Mouse (Mus musculus): ENCODE measurements at regions not wholly inside any gene's neighbourhood (a gene's known extent, or its start where the extent isn't known, plus 50 kb on each side); places are given as distances from the start of the nearest gene placed in this dataset.

GRCm38 (mm10) chr9:83295453-83295852, 145.5 kb downstream of the Lca5 start:
- Histone ChIP-seq H3K4me1 (ENCODE audit: control insufficient read depth in 1 of 2, insufficient read depth in 2 of 2) (peaks cover 0 to 36% of the 10 kb centered on the region in 2 experiments; a peak in 2 of 4 replicates), H3K4me2 (ENCODE audit: insufficient read depth, low read depth, poor library complexity, severe bottlenecking) (no peak overlapping the region), H3K27me3 (replicated peaks) (no peaks in the 10 kb centered on the region), H3K36me3 (replicated peaks in 1 of 2; ENCODE audit: control insufficient read depth in 1 of 2, insufficient read depth in 1 of 2, low read length in 1 of 2) (no peaks in the 10 kb centered on the region), H3K4me3 (replicated peaks in 1 of 3; ENCODE audit: low read depth in 2 of 3, low read length in 2 of 3, poor library complexity in 1 of 3) (no peak overlapping the region), H3K27ac (ENCODE audit: insufficient read depth, low read depth) (no peak overlapping the region), H3K9ac (ENCODE audit: insufficient read depth, low read depth) (no peak overlapping the region), H3K9me3 (replicated peaks; ENCODE audit: low read length) (no peaks in the 10 kb centered on the region), H3K79me2 (replicated peaks; ENCODE audit: control insufficient read depth, extremely low read depth, insufficient read depth, poor library complexity, severe bottlenecking) (no peaks in the 10 kb centered on the region)
- in situ Hi-C loops (cut with MboI; ENCODE audit: low pct_ligation_motif_present, low pct_unique_long_range_greater_than_20kb, low sequenced_read_pairs) = no loop called here
- no peak for TF ChIP-seq SIN3A (IDR thresholded peaks at IDR 0.05; ENCODE audit: low read length)
- TF ChIP-seq ETS1 (conservative IDR thresholded peaks at IDR 0.05; ENCODE audit: low read depth, low read length) = no peak
- TF ChIP-seq SMC3 (IDR thresholded peaks at IDR 0.05; ENCODE audit: low read depth, low read length) = no peak
- no peak for TF ChIP-seq RAD21 (IDR thresholded peaks at IDR 0.05; ENCODE audit: low read depth, low read length)
- no peak for TF ChIP-seq NRF1 (IDR thresholded peaks at IDR 0.05; ENCODE audit: low read depth, low read length)
- no peak for TF ChIP-seq KAT2A (IDR thresholded peaks at IDR 0.05; ENCODE audit: insufficient replicate concordance, low read length)
- TF ChIP-seq GABPA (IDR thresholded peaks at IDR 0.05; ENCODE audit: insufficient replicate concordance, low read depth, low read length) = no peak
- TF ChIP-seq ZNF384 (IDR thresholded peaks at IDR 0.05; ENCODE audit: low read depth, low read length) = no peak
- TF ChIP-seq PAX5 (IDR thresholded peaks at IDR 0.05; ENCODE audit: low read length) = no peak
- no peak for TF ChIP-seq USF1 (IDR thresholded peaks at IDR 0.05; ENCODE audit: low read depth, low read length)
- TF ChIP-seq RCOR1 (conservative IDR thresholded peaks at IDR 0.05; ENCODE audit: low read depth, low read length) = no peak
- no peak for TF ChIP-seq NELFE (IDR thresholded peaks at IDR 0.05; ENCODE audit: low read depth, low read length)
- TF ChIP-seq ZC3H11A (IDR thresholded peaks at IDR 0.05; ENCODE audit: low read depth, low read length) = no peak
- no peak for TF ChIP-seq CHD2 (IDR thresholded peaks at IDR 0.05; ENCODE audit: low read length)
- no peak for TF ChIP-seq E2F4 (IDR thresholded peaks at IDR 0.05; ENCODE audit: insufficient replicate concordance, low read depth, low read length)
- no peak for TF ChIP-seq ELF1 (IDR thresholded peaks at IDR 0.05; ENCODE audit: low read depth, low read length)
- no peak for TF ChIP-seq JUN (IDR thresholded peaks at IDR 0.05; ENCODE audit: insufficient read depth, low read depth, low read length)
- no peak for TF ChIP-seq BHLHE40 (IDR thresholded peaks at IDR 0.05; ENCODE audit: low read depth, low read length)
- TF ChIP-seq IRF4 (IDR thresholded peaks at IDR 0.05; ENCODE audit: low read depth, low read length) = no peak
- no peak for TF ChIP-seq MAZ (IDR thresholded peaks at IDR 0.05; ENCODE audit: low read depth, low read length)
- DNase-seq (ENCODE audit: extremely low read depth) = no peak
- dilution Hi-C loops (cut with MboI; ENCODE audit: extremely low pct_ligation_motif_present, extremely low pct_unique_long_range_greater_than_20kb, low sequenced_read_pairs) = no loop called here

- H3K36me3 ChIP-seq (replicated peaks in 1 of 2; ENCODE audit: control insufficient read depth in 1 of 2, insufficient read depth in 1 of 2, low read length in 1 of 2) = no peaks in the 10 kb centered on the region
- in situ Hi-C loops (cut with MboI; ENCODE audit: low pct_ligation_motif_present, low pct_unique_long_range_greater_than_20kb, low sequenced_read_pairs) (no loop called here), dilution Hi-C loops (cut with MboI; ENCODE audit: extremely low pct_ligation_motif_present, extremely low pct_unique_long_range_greater_than_20kb, low sequenced_read_pairs) (no loop called here)
- no peak overlapping the region for H3K27ac ChIP-seq (ENCODE audit: insufficient read depth, low read depth)
- H3K9me3 ChIP-seq (replicated peaks; ENCODE audit: low read length) = no peaks in the 10 kb centered on the region
- H3K27me3 ChIP-seq (replicated peaks) = no peaks in the 10 kb centered on the region
- H3K79me2 ChIP-seq (replicated peaks; ENCODE audit: control insufficient read depth, extremely low read depth, insufficient read depth, poor library complexity, severe bottlenecking) = no peaks in the 10 kb centered on the region
- H3K4me3 ChIP-seq (replicated peaks in 1 of 3; ENCODE audit: low read depth in 2 of 3, low read length in 2 of 3, poor library complexity in 1 of 3) = no peak overlapping the region
- no peak for TF ChIP-seq TBP (conservative IDR thresholded peaks at IDR 0.05; ENCODE audit: low read depth, low read length)
- H3K4me2 ChIP-seq (ENCODE audit: insufficient read depth, low read depth, poor library complexity, severe bottlenecking) = no peak overlapping the region
- peaks cover 0 to 26% of the 10 kb centered on the region in 2 experiments; a peak in 2 of 4 replicates for H3K4me1 ChIP-seq (ENCODE audit: control insufficient read depth in 1 of 2, insufficient read depth in 2 of 2)
- DNase-seq (ENCODE audit: extremely low read depth) = no peak
- H3K9ac ChIP-seq (ENCODE audit: insufficient read depth, low read depth) = no peak overlapping the region
These were observed 146.5 kb downstream of the Lca5 start for GRCm38 (mm10) chr9:83294441-83294840.
